Mouse (Mus musculus) intestine, embryonic 15.5 days (tissue): ENCODE measurements around the gene Laptm4a. TPM values are rescaled to one million over a fixed set of nuclear protein-coding genes. Genes with fewer than 3 reads are reported as not detected.
"Not testable (repeated sequence)": the region's sequence is repeated elsewhere in the genome, so short reads cannot be mapped to it uniquely, and the experiment has no call there.

Experiments
- ATAC-seq: fragments of 200-750 bp; cut with Nextera tagmentation; 2 replicates; pipeline ENCODE4 v1.8.0; 2017; ENCODE audit warnings: moderate TSS enrichment, moderate library complexity
- H3K27ac ChIP-seq: fragments of 300-500 bp; sonication (generic); 2 replicates; pipeline ENCODE4 v1.5.1; 2015; ENCODE audit warnings: mild to moderate bottlenecking, inconsistent platforms
- H3K27me3 ChIP-seq: fragments of 300-500 bp; sonication (generic); replicated peaks from 2 replicates; pipeline ENCODE4 v1.6.1; 2015; ENCODE audit warnings: inconsistent platforms
- H3K36me3 ChIP-seq: fragments of 300-500 bp; sonication (generic); 2 replicates; pipeline ENCODE4 v1.6.1; 2015; ENCODE audit warnings: inconsistent platforms
- H3K4me1 ChIP-seq: fragments of 300-500 bp; sonication (generic); replicated peaks from 2 replicates; pipeline ENCODE4 v1.6.1; 2015; ENCODE audit warnings: inconsistent platforms
- H3K4me2 ChIP-seq: fragments of 300-500 bp; sonication (generic); replicated peaks from 2 replicates; pipeline ENCODE4 v1.6.1; 2015; ENCODE audit warnings: mild to moderate bottlenecking, inconsistent platforms
- H3K4me3 ChIP-seq: fragments of 300-500 bp; sonication (generic); replicated peaks from 2 replicates; pipeline ENCODE4 v1.5.1; 2015; ENCODE audit warnings: inconsistent platforms
- H3K9ac ChIP-seq: fragments of 300-500 bp; sonication (generic); 2 replicates; pipeline ENCODE4 v1.6.1; 2015; ENCODE audit warnings: inconsistent platforms
- H3K9me3 ChIP-seq: fragments of 300-500 bp; sonication (generic); 2 replicates; pipeline ENCODE4 v1.6.1; 2016; ENCODE audit warnings: inconsistent platforms
- WGBS: fragments of 180-500 bp; shearing (Covaris S2); methylation state at CpG from one replicate; pipeline ENCODE4 v1.1.7; 2015; 5-methylcytosine and 5-hydroxymethylcytosine counted together
- polyA plus RNA-seq: library from polyadenylated mRNA; unstranded; fragments of >200 nt; fragmentation: Nextera tagmentation; extraction: Ambion mirVana; gene quantifications from 2 replicates; pipeline ENCODE4 v1.2.1, GENCODE M21; 2015

Gene Laptm4a
- polyA plus RNA-seq, 1 experiment from 2014 or later, result 294 TPM

DNA sequence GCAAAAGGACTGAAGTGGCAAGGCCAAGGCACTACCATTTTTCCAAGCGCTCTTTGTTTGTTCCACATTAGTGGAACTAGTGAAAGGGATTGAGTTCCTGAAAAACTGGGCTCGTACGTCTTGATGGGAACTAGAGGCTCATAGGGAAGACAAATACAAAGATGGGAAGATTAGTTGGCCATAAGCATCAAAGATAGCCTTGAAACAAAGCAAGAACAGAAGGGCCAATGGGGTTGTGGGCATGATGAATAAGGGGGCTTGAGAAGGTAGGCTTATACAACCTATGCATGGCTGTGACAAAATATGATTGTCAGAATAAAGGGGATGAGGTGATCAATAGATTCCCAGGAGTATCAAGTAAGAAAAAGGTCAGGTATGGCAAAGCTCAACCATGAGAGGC, 2.2 kb upstream of the Laptm4a start:
- 88% methylated on average over 3 of the region's 3 CpGs for WGBS
- Histone ChIP-seq H3K9ac (no peak overlapping the region), H3K9me3 (no peaks in the 10 kb centered on the region), H3K4me2 (no peak overlapping the region), H3K27ac (no peak overlapping the region), H3K4me3 (no peak overlapping the region), H3K27me3 (no peaks in the 10 kb centered on the region), H3K4me1 (peaks cover 11% of the 10 kb centered on the region; the same call in 1 of the 2 replicates), H3K36me3 (no peaks in the 10 kb centered on the region)
- no peak for ATAC-seq

DNA sequence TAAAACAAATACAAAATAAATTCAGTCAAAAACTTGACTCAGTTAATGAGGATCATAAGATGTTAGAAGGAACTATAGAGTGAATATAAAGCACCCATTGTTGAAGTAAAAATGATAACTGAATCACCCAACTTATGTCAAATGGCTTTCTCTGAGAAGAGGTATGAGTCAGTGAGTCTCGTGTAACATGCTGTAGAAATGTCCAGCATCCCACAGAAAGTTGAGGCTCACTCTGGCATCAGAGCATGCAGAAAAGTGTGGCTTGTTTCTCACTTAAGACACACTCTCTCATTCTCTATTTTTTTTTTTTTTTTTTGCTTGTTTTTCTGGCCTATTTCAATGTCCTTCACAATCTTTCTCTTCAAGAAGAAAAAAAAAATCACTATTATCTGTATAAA, 469 bp upstream of the Laptm4a start:
- Histone ChIP-seq H3K36me3 (peaks cover 2% of the 10 kb centered on the region; the same call in 1 of the 2 replicates), H3K4me3 (peak overlapping the region; percentile 74), H3K9ac (peak overlapping the region; percentile 66; the same call in 1 of the 2 replicates), H3K4me1 (peaks cover 15% of the 10 kb centered on the region; the same call in 1 of the 2 replicates), H3K9me3 (no peaks in the 10 kb centered on the region), H3K4me2 (peak overlapping the region; percentile 51), H3K27ac (peak overlapping the region; percentile 99), H3K27me3 (no peaks in the 10 kb centered on the region)
- WGBS, result 0% methylated on average over 1 of the region's 1 CpGs
- ATAC-seq, result no peak

DNA sequence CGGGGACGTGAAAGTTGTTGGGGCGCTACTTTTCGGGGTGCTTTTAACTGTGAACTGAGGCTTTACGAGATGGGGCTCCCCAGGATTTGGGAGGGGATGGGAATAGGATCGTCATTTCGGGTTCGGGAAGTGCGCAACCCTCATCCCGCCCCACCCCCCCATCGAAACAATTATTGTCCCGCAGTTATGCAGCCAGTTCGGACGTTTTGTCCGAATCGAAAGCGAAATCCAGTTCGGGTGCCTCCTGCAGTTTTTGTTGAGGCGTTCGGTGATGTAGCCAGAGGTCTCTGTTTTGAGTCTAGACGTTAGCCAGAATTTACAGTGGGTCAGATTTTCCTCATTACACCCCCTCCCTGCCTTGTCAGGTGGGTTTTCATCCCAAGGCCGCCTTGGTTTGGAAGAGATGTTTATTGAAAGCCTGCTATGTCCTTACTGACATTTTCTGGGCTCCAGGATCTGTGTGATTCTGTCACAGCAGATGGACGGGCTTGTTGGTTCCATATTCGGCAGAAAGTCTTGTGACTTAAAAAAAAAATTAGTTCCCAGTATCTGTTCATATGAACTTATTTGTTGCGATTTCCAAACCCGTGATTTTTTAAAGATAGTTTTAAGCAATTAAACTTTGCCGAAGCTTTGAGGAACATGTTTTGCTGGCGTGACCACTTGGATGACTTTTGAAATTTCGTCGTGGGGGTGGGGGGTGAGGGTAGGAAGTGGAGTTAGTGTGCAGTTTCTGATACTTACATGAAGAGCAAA, 1.1 kb downstream of the Laptm4a start:
- no peaks in the 10 kb centered on the region for H3K27me3 ChIP-seq
- under 1% methylated on average over 30 of the region's 30 CpGs for WGBS
- H3K4me1 ChIP-seq, result peaks cover 15% of the 10 kb centered on the region; the same call in 1 of the 2 replicates
- no peak for ATAC-seq
- H3K36me3 ChIP-seq, result peaks cover 2% of the 10 kb centered on the region; the same call in 1 of the 2 replicates
- H3K4me2 ChIP-seq, result peak overlapping the region; percentile 70
- no peaks in the 10 kb centered on the region for H3K9me3 ChIP-seq
- peak overlapping the region; percentile 99 for H3K27ac ChIP-seq
- peak overlapping the region; percentile 92 for H3K9ac ChIP-seq
- H3K4me3 ChIP-seq, result peak overlapping the region; percentile 74

DNA sequence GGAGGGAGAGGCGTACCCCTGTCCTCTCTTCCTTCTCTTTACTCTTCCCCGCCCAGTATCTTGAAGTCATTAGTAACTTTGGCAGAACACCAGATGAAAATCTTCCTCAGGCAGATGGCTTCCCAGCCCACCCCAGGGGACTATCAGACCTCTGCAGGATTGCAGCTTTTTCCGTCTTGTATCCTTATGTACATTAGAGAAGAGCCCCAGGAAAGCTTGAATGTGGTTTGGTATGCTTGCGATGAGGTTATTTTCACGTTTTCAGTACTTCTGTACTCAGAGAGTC, 1.6 kb downstream of the Laptm4a start:
- ATAC-seq, result no peak
- 16% methylated on average over 5 of the region's 5 CpGs for WGBS

DNA sequence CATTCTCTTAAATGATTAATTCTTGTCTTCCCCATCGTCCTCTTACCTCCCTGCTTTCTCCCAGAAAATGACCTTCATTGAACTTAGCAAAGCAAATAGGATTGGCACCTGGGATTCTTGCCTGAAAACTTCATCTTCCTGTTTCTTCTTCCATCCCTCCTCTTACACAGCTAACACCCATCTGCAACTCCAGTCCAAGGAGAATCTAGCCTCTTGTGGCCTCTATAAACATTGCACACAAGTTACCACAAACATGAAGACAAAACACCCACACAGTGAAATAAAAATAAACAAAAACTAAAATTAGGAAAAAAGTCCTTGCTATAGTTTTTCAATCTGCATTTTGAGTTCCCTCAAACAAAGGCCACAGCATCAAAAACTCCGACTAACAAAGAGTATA, 2.1 kb downstream of the Laptm4a start:
- peaks cover 2% of the 10 kb centered on the region; the same call in 1 of the 2 replicates for H3K36me3 ChIP-seq
- H3K4me1 ChIP-seq, result peaks cover 20% of the 10 kb centered on the region; the same call in 1 of the 2 replicates
- H3K4me3 ChIP-seq, result peak overlapping the region; percentile 74
- 46% methylated on average over 2 of the region's 2 CpGs for WGBS
- no peaks in the 10 kb centered on the region for H3K27me3 ChIP-seq
- ATAC-seq, result no peak
- no peaks in the 10 kb centered on the region for H3K9me3 ChIP-seq
- no peak overlapping the region for H3K9ac ChIP-seq
- H3K4me2 ChIP-seq, result peak overlapping the region; percentile 70
- no peak overlapping the region for H3K27ac ChIP-seq

More for the DNA sequence above, 1.6 kb downstream of the Laptm4a start:
- peak overlapping the region; percentile 92 for H3K9ac ChIP-seq
- peaks cover 20% of the 10 kb centered on the region; the same call in 1 of the 2 replicates for H3K4me1 ChIP-seq
- H3K4me2 ChIP-seq, result peak overlapping the region; percentile 70
- 0 out of 2 replicates have a peak overlapping the region, but pooled peaks have one; percentile 99 for H3K27ac ChIP-seq
- peak overlapping the region; percentile 74 for H3K4me3 ChIP-seq
- no peaks in the 10 kb centered on the region for H3K27me3 ChIP-seq
- peaks cover 2% of the 10 kb centered on the region; the same call in 1 of the 2 replicates for H3K36me3 ChIP-seq
- H3K9me3 ChIP-seq, result no peaks in the 10 kb centered on the region

DNA sequence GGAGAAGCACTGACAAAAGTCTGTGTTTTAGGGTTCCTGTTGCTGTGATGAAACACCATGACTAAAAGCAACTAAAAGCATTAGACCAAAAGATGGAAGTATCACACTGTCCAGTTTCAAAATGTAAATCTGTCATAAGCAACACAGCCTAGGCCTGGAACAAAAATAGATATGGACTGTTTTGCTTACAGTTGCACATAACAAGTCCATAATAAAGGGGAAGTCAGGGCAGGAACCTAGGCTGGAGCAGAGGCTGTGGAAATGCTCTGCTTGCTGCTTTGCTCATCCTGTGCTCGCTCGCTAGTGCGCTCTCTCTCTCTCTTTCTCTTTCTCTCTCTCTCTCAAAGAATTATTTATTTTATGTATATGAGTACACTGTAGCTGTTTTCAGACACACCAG, 6.2 kb downstream of the Laptm4a start:
- H3K4me2 ChIP-seq, result no peak overlapping the region
- WGBS, result 95% methylated on average over 3 of the region's 3 CpGs
- peaks cover 2% of the 10 kb centered on the region; the same call in 1 of the 2 replicates for H3K36me3 ChIP-seq
- H3K4me3 ChIP-seq, result no peak overlapping the region
- H3K4me1 ChIP-seq, result peaks cover 22% of the 10 kb centered on the region; the same call in 1 of the 2 replicates
- H3K9ac ChIP-seq, result no peak overlapping the region
- no peaks in the 10 kb centered on the region for H3K27me3 ChIP-seq
- ATAC-seq, result no peak
- no peaks in the 10 kb centered on the region for H3K9me3 ChIP-seq
- H3K27ac ChIP-seq, result no peak overlapping the region

DNA sequence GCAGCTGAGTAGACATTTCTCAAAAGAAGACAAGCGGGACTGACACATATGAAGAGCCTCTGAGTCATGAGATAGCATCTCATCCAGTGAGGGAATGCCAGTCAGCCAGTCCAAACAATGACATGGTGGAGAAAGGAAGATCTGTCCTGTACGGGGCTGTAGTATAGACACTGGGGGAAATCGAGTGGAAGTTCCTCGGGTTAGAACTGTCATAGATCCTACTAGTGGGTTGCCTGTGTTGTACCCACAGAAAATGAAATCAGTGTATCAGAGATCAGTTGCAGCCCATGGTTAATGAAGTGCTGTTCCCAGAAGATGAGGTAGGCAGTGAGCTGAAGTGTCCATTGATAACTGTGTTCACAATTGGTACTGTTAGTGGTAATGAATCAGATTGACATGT, 7.3 kb downstream of the Laptm4a start:
- H3K27me3 ChIP-seq, result no peaks in the 10 kb centered on the region
- H3K4me3 ChIP-seq, result no peak overlapping the region
- no peak overlapping the region for H3K9ac ChIP-seq
- no peak overlapping the region for H3K4me2 ChIP-seq
- peaks cover 16% of the 10 kb centered on the region; the same call in 1 of the 2 replicates for H3K4me1 ChIP-seq
- ATAC-seq, result no peak
- no peaks in the 10 kb centered on the region for H3K9me3 ChIP-seq
- WGBS, result 85% methylated on average over 4 of the region's 4 CpGs
- H3K36me3 ChIP-seq, result peaks cover 5% of the 10 kb centered on the region
- H3K27ac ChIP-seq, result no peak overlapping the region

DNA sequence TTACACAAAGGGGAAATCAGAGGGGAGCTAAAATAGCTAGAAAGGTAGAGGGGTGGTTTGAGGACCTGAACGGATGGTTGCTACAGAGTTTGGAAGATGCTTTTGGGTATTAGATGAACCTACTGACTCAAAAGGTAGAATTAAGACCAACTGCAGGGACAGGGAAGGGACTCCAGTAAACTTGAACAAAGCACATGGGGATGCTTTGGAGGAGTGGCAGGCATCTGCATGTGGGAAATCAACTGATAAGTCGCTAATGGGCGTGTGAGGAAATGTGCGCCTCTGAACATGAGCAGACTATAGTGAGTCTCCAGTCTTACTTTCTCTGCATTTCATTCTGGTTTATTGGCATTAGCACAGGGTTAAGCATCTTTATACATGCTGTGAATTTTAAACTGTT, 9.6 kb downstream of the Laptm4a start:
- no peaks in the 10 kb centered on the region for H3K27me3 ChIP-seq
- 68% methylated on average over 4 of the region's 4 CpGs for WGBS
- no peak overlapping the region for H3K27ac ChIP-seq
- H3K9ac ChIP-seq, result no peak overlapping the region
- no peak overlapping the region for H3K4me3 ChIP-seq
- H3K9me3 ChIP-seq, result no peaks in the 10 kb centered on the region
- H3K4me1 ChIP-seq, result 0 out of 2 replicates have a peak, but pooled peaks cover 10% of the 10 kb centered on the region
- peaks cover 21% of the 10 kb centered on the region for H3K36me3 ChIP-seq
- no peak overlapping the region for H3K4me2 ChIP-seq
- no peak for ATAC-seq

DNA sequence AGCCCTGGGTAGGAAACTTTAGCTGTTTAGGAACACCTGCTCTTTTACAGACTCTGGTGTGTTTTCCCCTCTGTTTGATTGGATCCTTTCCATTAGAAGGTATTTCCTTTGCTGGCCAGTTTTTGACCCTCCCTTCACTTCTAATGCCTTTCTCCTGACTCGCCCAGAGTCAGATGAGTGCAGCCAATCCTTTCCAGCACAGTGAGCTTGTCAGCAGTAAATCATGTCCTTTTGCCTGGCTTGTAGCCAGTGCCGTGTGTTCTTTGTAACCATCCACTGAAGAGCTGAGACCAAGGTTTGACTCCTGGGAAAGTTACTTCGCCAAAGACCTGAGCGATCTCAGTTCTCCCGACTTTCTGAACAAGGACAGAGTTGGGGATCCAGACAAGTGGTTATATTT, 13.9 kb downstream of the Laptm4a start:
- no peak overlapping the region for H3K4me2 ChIP-seq
- H3K27me3 ChIP-seq, result no peaks in the 10 kb centered on the region
- no peaks in the 10 kb centered on the region for H3K9me3 ChIP-seq
- H3K4me1 ChIP-seq, result 0 out of 2 replicates have a peak, but pooled peaks cover 6% of the 10 kb centered on the region
- peaks cover 36% of the 10 kb centered on the region for H3K36me3 ChIP-seq
- no peak overlapping the region for H3K27ac ChIP-seq
- H3K9ac ChIP-seq, result no peak overlapping the region
- H3K4me3 ChIP-seq, result no peak overlapping the region
- WGBS, result 57% methylated on average over 5 of the region's 5 CpGs
- peak; percentile 61; the same call in 1 of the 2 replicates for ATAC-seq

DNA sequence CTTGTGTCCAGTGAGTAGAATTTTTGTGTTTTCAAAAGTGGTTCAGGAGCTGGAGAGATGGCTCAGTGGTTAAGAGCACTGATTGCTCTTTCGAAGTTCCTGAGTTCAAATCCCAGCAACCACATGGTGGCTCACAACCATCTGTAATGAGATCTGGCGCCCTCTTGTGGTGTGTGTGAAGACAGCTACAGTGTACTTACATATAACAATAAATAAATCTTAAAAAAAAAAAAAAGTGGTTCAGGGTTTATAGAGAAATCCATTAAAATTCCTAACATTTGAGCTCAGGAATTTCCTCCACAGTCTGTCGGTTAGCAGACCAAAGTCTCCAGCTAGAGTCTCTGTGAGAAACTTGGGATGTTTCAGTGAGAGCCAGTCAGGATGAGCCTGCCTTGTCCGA, 14.7 kb downstream of the Laptm4a start:
- H3K4me3 ChIP-seq, H3K27me3 ChIP-seq, H3K27ac ChIP-seq, ATAC-seq, H3K4me1 ChIP-seq, H3K9ac ChIP-seq, H3K4me2 ChIP-seq, H3K9me3 ChIP-seq: not testable (repeated sequence)
- 62% methylated on average over 4 of the region's 4 CpGs for WGBS
- peaks cover 36% of the 10 kb centered on the region for H3K36me3 ChIP-seq

DNA sequence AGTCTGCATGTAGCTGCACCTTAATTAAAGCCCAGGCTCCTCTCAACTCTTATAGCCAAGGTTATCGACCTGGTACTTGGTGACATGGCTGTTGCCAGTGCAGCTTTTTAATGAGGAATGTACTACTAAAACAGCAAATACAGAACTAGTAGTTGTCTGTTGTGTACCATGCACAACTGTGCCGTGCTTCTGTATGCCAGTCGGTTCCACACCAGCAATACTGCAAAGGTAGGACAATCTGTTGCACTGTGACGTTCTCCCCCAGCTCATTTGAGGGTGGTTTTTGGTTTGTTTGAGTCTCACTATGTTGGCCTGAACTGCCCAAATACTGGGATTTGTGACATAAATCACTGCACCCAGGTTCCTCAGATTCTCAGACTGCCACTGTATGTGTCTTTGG, 18.0 kb downstream of the Laptm4a start:
- Histone ChIP-seq H3K9ac (no peak overlapping the region), H3K4me3 (no peak overlapping the region), H3K9me3 (no peaks in the 10 kb centered on the region), H3K27ac (no peak overlapping the region), H3K4me1 (no peaks in the 10 kb centered on the region), H3K4me2 (no peak overlapping the region), H3K27me3 (no peaks in the 10 kb centered on the region), H3K36me3 (peaks cover 30% of the 10 kb centered on the region)
- WGBS, result 88% methylated on average over 4 of the region's 4 CpGs
- no peak for ATAC-seq

DNA sequence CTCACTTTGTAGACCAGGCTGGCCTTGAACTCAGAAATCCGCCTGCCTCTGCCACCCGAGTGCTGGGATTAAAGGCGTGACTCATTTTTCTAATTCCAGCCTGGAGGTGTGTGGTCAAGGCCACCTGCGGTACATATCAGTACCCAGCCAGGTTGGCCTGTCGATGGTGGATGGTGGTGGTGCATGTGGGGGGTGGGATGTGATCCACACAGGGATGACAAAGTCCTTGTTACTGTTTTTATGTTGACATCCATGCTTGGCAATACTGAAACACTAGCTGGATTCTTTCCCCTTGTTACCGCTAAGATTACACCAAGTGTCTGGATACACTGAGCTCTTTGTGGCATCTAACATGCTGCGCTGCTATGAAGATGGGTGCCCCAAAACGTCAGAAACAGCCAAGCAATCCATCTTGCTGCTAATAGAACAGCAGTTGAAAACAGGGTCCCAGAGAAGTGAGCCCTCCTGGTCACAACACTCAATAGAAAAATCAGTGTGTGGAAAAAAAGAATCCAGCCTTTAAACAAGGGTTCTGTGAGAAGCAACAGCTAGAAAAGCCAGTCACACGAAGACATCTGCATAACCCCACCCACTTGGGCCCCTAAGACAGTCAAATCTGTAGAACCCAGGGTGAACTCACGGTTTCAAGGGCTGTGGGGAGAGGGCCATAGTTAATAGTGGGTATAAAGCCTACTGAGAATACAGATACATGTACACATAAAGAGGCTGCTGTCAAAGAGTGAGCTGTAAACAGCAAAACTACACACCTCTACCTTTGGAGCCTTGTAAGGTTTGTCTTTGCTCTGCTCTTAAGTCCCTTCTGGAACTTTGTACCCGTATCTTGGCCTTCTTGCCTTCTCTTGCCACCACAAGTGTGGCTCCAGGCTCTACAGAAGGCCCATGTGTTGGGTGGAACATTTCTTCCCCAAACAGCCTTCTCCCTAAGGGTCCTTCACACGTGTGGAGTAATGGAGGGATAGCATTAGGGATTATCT, 18.8 kb downstream of the Laptm4a start:
- H3K4me3 ChIP-seq, result no peak overlapping the region
- H3K27me3 ChIP-seq, result no peaks in the 10 kb centered on the region
- peaks cover 23% of the 10 kb centered on the region for H3K36me3 ChIP-seq
- no peaks in the 10 kb centered on the region for H3K9me3 ChIP-seq
- no peak overlapping the region for H3K4me2 ChIP-seq
- ATAC-seq, result no peak
- no peaks in the 10 kb centered on the region for H3K4me1 ChIP-seq
- 67% methylated on average over 12 of the region's 12 CpGs for WGBS
- no peak overlapping the region for H3K9ac ChIP-seq
- no peak overlapping the region for H3K27ac ChIP-seq
